Mouse (Mus musculus): Measurements from ENCODE around the gene Fopnl.
A peak's percentile ranks its signal among the peaks of the same experiment; 100 is the strongest.

Gene Fopnl

GRCm38 (mm10) chr16:14316884-14317876 is at the start of gene Fopnl:
TSS of gene Fopnl (minus strand) at chr16:14317405.
- DNase-seq (ENCODE audit: low spot score), result peak; percentile 99

GRCm38 (mm10) chr16:14366017-14366416 is 48.8 kb upstream of the Fopnl start:
- DNase-seq (ENCODE audit: low spot score), result no peak

- no peak for DNase-seq (ENCODE audit: low spot score)
These were observed 48.3 kb upstream of the Fopnl start for GRCm38 (mm10) chr16:14365457-14365856.

GRCm38 (mm10) chr16:14364066-14364465 is 46.9 kb upstream of the Fopnl start:
- DNase-seq (ENCODE audit: low spot score), result peak; percentile 51

GRCm38 (mm10) chr16:14363496-14363895 is 46.3 kb upstream of the Fopnl start:
- no peak for DNase-seq (ENCODE audit: low spot score)

GRCm38 (mm10) chr16:14362099-14362820 is 45.1 kb upstream of the Fopnl start:
- peak; percentile 64 for DNase-seq (ENCODE audit: low spot score)

GRCm38 (mm10) chr16:14361362-14362098 is 44.3 kb upstream of the Fopnl start, which contains the start of gene Abcc1:
TSS of gene Abcc1 (plus strand) at chr16:14361558.
- DNase-seq (ENCODE audit: low spot score), result peak; percentile 79

GRCm38 (mm10) chr16:14360931-14361330 is 43.7 kb upstream of the Fopnl start:
- peak; percentile 51 for DNase-seq (ENCODE audit: low spot score)

- no peak for DNase-seq (ENCODE audit: low spot score)
These were observed 41.3 kb upstream of the Fopnl start for GRCm38 (mm10) chr16:14358531-14358930.

GRCm38 (mm10) chr16:14357859-14358258 is 40.7 kb upstream of the Fopnl start:
- DNase-seq (ENCODE audit: low spot score), result no peak

- DNase-seq (ENCODE audit: low spot score), result peak; percentile 61
These were observed 35.5 kb upstream of the Fopnl start for GRCm38 (mm10) chr16:14352663-14353062.

GRCm38 (mm10) chr16:14352234-14352633 is 35.0 kb upstream of the Fopnl start:
- DNase-seq (ENCODE audit: low spot score), result no peak

GRCm38 (mm10) chr16:14351571-14351970 is 34.4 kb upstream of the Fopnl start:
- DNase-seq (ENCODE audit: low spot score), result peak; percentile 50

- no peak for DNase-seq (ENCODE audit: low spot score)
These were observed 27.8 kb upstream of the Fopnl start for GRCm38 (mm10) chr16:14344967-14345366.

GRCm38 (mm10) chr16:14328156-14328555 is 11.0 kb upstream of the Fopnl start:
- DNase-seq (ENCODE audit: low spot score), result no peak

GRCm38 (mm10) chr16:14320494-14320893 is 3.3 kb upstream of the Fopnl start:
- no peak for DNase-seq (ENCODE audit: low spot score)

- no peak for DNase-seq (ENCODE audit: low spot score)
These were observed 2.5 kb upstream of the Fopnl start for GRCm38 (mm10) chr16:14319681-14320080.

GRCm38 (mm10) chr16:14312914-14313313 is 4.3 kb downstream of the Fopnl start:
- DNase-seq (ENCODE audit: low spot score), result no peak

GRCm38 (mm10) chr16:14311371-14311770 is 5.8 kb downstream of the Fopnl start:
- peak; percentile 78 for DNase-seq (ENCODE audit: low spot score)

GRCm38 (mm10) chr16:14309833-14310232 is 7.4 kb downstream of the Fopnl start:
- DNase-seq (ENCODE audit: low spot score), result no peak

- DNase-seq (ENCODE audit: low spot score), result peak; percentile 88
These were observed 8.7 kb downstream of the Fopnl start for GRCm38 (mm10) chr16:14308245-14309073.

All from adipocyte (in vitro differentiated cells).